Mouse (Mus musculus) macrophage (primary cell): ENCODE measurements around the gene Rps3a1. TPM values are rescaled to one million over a fixed set of nuclear protein-coding genes. Genes with fewer than 3 reads are reported as not detected.
"Not testable (repeated sequence)": the region's sequence is repeated elsewhere in the genome, so short reads cannot be mapped to it uniquely, and the experiment has no call there.

ENCODE experiments used
- H3K27ac ChIP-seq: fragments of 350-480 bp; formaldehyde crosslinking; 2 replicates; pipeline ENCODE4 v1.9.0; 2021
- H3K36me3 ChIP-seq: fragments of 350-480 bp; formaldehyde crosslinking; 2 replicates; pipeline ENCODE4 v1.9.0; 2021; ENCODE audit errors: inconsistent target
- H3K4me3 ChIP-seq: fragments of 350-480 bp; formaldehyde crosslinking; 2 replicates; pipeline ENCODE4 v1.9.0; 2021; ENCODE audit errors: inconsistent target
- H3K79me2 ChIP-seq: fragments of 350-480 bp; formaldehyde crosslinking; 2 replicates; pipeline ENCODE4 v1.9.0; 2021; ENCODE audit errors: inconsistent target
- WGBS: methylation state at CpG from one replicate; pipeline ENCODE4 v1.1.7; 2026; ENCODE audit warnings: inconsistent platforms; ENCODE audit not compliant: missing documents; 5-methylcytosine and 5-hydroxymethylcytosine counted together
- polyA plus RNA-seq: library from polyadenylated mRNA; stranded (reverse); fragments of 250-400 nt; gene quantifications from 3 replicates; pipeline ENCODE4 v1.2.4, GENCODE M21; 2018; ENCODE audit warnings: inconsistent platforms

Gene Rps3a1
- polyA plus RNA-seq, 1 experiment from 2014 or later, result 1,233 TPM

DNA sequence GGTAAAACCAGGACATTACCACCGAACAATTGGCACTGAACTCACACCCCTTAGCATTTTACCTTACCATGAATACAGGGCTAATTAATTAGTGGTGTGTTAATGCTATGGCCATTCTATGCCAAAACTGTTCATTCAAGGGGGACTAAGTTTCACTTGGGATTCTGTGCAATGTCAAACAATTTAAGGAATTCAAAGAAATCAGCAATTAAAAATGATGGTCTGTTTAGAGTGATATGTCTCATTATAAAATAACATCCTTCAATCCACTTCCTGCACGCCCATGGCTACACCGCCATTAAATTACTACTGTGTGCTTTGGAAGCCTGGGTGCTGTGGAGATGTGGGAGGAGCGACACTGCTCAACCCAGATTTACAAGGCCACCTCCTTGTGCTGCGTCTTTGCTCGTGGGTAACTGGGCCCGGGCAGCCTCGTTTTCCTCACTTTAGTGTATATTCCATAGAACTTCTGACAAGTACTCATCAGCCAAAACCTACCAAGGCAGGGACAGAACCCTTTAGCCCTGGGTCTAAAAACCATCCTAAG is 36.3 kb downstream of the Rps3a1 start:
- no peak overlapping the region for H3K27ac ChIP-seq

DNA sequence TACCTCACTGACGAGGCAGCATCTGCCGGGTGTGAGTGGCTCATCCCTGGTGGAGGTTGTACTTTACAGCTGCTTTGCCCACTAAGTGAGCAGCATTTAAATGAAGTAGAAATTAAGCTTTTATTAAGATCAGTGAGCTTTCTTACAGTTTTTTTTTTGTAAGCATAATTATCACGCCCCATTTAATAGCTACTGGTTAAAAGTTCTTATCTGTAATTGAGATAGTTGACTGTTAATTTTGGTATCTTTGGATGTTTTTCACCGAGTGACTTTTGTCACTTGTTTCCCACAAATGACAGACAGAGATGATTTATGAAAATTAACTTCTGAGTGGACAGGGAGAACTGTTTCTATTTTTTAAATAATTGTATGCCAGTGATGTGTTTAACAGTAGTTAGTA is 37.6 kb downstream of the Rps3a1 start:
- no peak overlapping the region for H3K4me3 ChIP-seq
- 70% methylated on average over 4 of the region's 4 CpGs for WGBS
- no peaks in the 10 kb centered on the region for H3K79me2 ChIP-seq
- H3K36me3 ChIP-seq, result no peaks in the 10 kb centered on the region
- H3K27ac ChIP-seq, result no peak overlapping the region

More for the DNA sequence above, 36.3 kb downstream of the Rps3a1 start:
- no peak overlapping the region for H3K4me3 ChIP-seq
- H3K79me2 ChIP-seq, result no peaks in the 10 kb centered on the region
- H3K36me3 ChIP-seq, result no peaks in the 10 kb centered on the region
- 95% methylated on average over 8 of the region's 8 CpGs for WGBS

DNA sequence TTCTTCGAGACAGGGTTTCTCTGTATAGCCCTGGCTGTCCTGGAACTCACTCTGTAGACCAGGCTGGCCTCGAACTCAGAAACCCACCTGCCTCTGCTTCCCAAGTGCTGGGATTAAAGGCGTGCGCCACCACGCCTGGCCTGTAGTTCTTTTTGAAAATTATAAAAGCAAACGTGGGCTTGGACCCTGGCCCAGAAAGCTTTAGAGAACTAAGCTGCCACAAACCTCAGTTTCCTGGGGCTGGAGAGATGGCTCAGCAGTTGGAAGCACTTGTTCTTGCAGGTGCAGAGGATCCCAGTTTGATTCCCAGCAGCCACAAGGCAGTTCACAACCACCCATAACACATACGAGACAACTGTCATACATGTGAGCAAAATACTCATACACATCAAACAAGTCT is 38.1 kb downstream of the Rps3a1 start:
- not testable (repeated sequence) for H3K36me3 ChIP-seq, H3K79me2 ChIP-seq, H3K4me3 ChIP-seq, H3K27ac ChIP-seq
- 53% methylated on average over 7 of the region's 7 CpGs for WGBS

GRCm38 (mm10) chr3:86103449-86104291 is 38.8 kb downstream of the Rps3a1 start:
- Histone ChIP-seq H3K27ac (no peak overlapping the region), H3K79me2 (no peaks in the 10 kb centered on the region), H3K4me3 (no peak overlapping the region; the same call in 1 of the 2 replicates), H3K36me3 (no peaks in the 10 kb centered on the region)
- 27% methylated on average over 6 of the region's 18 CpGs for WGBS

DNA sequence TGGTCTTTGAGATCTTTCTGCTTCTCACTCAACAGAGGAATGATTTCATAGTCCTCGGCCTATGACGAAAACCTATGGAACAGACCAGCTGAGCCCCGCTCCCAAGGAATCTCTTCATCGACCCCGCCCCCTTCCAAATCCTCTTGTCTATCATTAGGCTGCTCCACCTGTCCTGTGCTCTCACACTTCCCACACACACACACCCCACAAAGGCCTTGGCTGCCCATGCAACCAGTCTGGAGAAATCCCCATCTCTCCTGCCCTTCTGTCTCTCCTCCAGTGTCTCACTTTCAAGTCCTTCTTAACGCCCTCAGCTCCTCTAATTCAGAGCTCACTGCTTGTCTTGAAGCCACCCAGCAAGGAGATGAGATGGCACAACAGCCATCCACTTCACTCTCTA is 40.5 kb downstream of the Rps3a1 start:
- WGBS, result 96% methylated on average over 6 of the region's 6 CpGs
- Histone ChIP-seq H3K27ac (no peak overlapping the region), H3K79me2 (no peaks in the 10 kb centered on the region), H3K36me3 (no peaks in the 10 kb centered on the region), H3K4me3 (no peak overlapping the region)

DNA sequence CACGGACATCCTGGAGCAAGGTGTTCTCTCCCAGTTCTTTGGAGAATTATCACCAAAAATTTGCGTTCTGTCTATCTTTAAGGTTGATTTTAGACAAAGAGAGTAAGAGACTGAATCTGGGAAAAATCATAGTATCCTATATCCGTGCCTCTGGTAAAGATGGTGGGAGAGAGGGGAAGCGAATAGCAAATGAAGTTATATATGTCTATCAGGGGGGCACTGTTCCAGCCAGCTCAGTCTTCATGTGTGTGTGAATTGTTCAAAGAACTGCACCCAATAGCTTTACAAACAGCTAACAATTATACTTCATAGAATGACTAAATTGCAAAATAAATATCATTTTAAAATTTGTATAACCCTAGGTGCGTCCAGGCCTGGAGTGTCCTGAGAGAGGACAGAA is 48.6 kb downstream of the Rps3a1 start:
- 91% methylated on average over 5 of the region's 5 CpGs for WGBS
- no peak overlapping the region for H3K27ac ChIP-seq
- H3K36me3 ChIP-seq, result no peaks in the 10 kb centered on the region
- no peaks in the 10 kb centered on the region for H3K79me2 ChIP-seq
- H3K4me3 ChIP-seq, result no peak overlapping the region

DNA sequence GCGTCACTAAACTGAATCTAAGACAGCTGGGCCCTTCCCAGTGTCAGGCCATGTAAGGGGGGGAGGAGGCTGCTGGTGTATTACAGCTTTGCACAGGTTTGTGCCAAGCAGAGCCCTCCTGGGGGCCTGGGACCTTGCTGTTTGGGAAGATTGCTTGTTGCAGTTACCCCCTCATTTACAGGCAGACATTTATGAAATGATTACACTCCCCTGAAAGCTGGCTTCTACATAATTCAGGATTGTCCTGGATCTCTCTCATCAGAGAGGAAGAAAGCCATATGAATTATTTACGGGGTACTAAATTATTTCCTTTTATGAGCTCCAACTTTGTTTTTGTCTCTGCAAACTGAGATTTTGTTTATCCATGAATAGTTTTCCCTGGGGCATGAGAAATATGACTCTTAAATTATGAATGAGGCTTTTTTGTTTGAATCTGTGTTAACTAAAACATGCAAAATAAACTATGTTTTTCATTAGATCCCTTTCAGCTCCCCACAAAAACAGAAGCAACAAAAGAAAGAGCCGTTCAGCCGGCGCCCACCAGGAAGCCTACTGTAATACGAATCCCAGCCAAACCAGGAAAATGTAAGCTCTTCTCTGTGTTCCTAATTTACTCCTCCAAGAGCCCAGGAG is 49.2 kb downstream of the Rps3a1 start:
- no peak overlapping the region for H3K4me3 ChIP-seq
- 96% methylated on average over 6 of the region's 6 CpGs for WGBS
- no peaks in the 10 kb centered on the region for H3K79me2 ChIP-seq
- no peaks in the 10 kb centered on the region for H3K36me3 ChIP-seq
- no peak overlapping the region for H3K27ac ChIP-seq

Other genes with a start within 250 kb of the Rps3a1 start
- 0.80 to 2.0 TPM (median 1.4 TPM) in 3 replicates for gene Sh3d19, start 171.6 kb downstream of the Rps3a1 start, polyA plus RNA-seq
- not detected in 3 replicates for gene Prss48, start 140.2 kb downstream of the Rps3a1 start, polyA plus RNA-seq
- gene Lrba, start 82.0 kb upstream of the Rps3a1 start, polyA plus RNA-seq, result 4.0 to 7.1 TPM (median 6.7 TPM) in 3 replicates